Mouse (Mus musculus): ENCODE measurements around the gene Lrrk1. TPM values are rescaled to one million over a fixed set of nuclear protein-coding genes. Genes with fewer than 3 reads are reported as not detected.

The Lrrk1 gene
- polyA plus RNA-seq, 2 experiments = 2.3 to 3.1 TPM

DNA sequence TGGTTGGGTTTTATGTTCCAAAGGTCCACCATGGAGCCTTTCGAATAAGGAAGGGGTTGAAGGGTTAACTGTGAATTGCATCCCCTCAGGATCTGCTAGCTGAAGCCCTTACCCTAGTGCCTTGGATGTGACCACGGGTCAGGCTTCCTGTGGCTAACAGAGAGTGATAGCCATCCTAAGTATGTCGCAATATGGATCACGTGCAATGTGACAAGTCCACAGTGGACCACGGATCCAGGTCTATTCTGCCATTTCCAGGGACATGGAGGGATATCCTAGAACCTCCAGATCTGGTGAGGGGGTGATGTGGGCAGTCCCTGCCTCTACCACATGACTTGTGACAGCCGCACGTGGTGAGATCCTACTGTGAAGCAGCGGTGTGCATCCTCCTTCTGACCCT, 133.2 kb downstream of the Lrrk1 start:
- H3K27ac ChIP-seq = no peak overlapping the region
- no peak overlapping the region for H3K4me3 ChIP-seq (ENCODE audit: insufficient read depth in 1 of 2, low read depth in 2 of 2, low read length in 2 of 2)
- no peaks in the 10 kb centered on the region for H3K27me3 ChIP-seq (ENCODE audit: control insufficient read depth, insufficient read depth, low read length)
- no peak overlapping the region for H3K9ac ChIP-seq (replicated peaks)
- peaks cover 3 to 15% of the 10 kb centered on the region in 2 experiments; a peak in 3 of 4 replicates for H3K4me1 ChIP-seq (replicated peaks; ENCODE audit: control insufficient read depth in 2 of 2, insufficient read depth in 2 of 2, low read length in 1 of 2)
- TF ChIP-seq CTCF (IDR thresholded peaks at IDR 0.05; ENCODE audit: low read depth) (no peak), EP300 (IDR thresholded peaks at IDR 0.05; ENCODE audit: low read depth) (no peak)
- WGBS (ENCODE audit: insufficient replicate concordance) = 56% methylated on average over 8 of the region's 8 CpGs
- no peaks in the 10 kb centered on the region for H3K36me3 ChIP-seq (replicated peaks; ENCODE audit: control insufficient read depth, insufficient read depth, low read depth)
- H3K4me2 ChIP-seq (ENCODE audit: low read depth) = no peak overlapping the region
- H3K9me3 ChIP-seq (ENCODE audit: control insufficient read depth, low read length) = no peaks in the 10 kb centered on the region
- ATAC-seq (ENCODE audit: insufficient read depth) = no peak
- DNase-seq (ENCODE audit: low read depth in 3 of 3, low spot score in 3 of 3) = no peak

- no peak for ATAC-seq (ENCODE audit: insufficient read depth)
- H3K4me1 ChIP-seq (replicated peaks; ENCODE audit: control insufficient read depth in 2 of 2, insufficient read depth in 2 of 2, low read length in 1 of 2) = peaks cover 6 to 24% of the 10 kb centered on the region in 2 experiments; a peak in 3 of 4 replicates
- no peak for DNase-seq (ENCODE audit: low read depth in 3 of 3, low spot score in 3 of 3)
- H3K9me3 ChIP-seq (ENCODE audit: control insufficient read depth, low read length) = no peaks in the 10 kb centered on the region
- no peak overlapping the region for H3K27ac ChIP-seq
- no peaks in the 10 kb centered on the region for H3K36me3 ChIP-seq (replicated peaks; ENCODE audit: control insufficient read depth, insufficient read depth, low read depth)
- H3K4me3 ChIP-seq (ENCODE audit: insufficient read depth in 1 of 2, low read depth in 2 of 2, low read length in 2 of 2) = no peak overlapping the region
- H3K4me2 ChIP-seq (ENCODE audit: low read depth) = no peak overlapping the region
- WGBS (ENCODE audit: insufficient replicate concordance) = 51% methylated on average over 8 of the region's 8 CpGs
- TF ChIP-seq CTCF (IDR thresholded peaks at IDR 0.05; ENCODE audit: low read depth) (no peak), EP300 (IDR thresholded peaks at IDR 0.05; ENCODE audit: low read depth) (no peak)
- H3K9ac ChIP-seq (replicated peaks) = no peak overlapping the region
- H3K27me3 ChIP-seq (ENCODE audit: control insufficient read depth, insufficient read depth, low read length) = no peaks in the 10 kb centered on the region
These were observed 134.0 kb downstream of the Lrrk1 start for GRCm38 (mm10) chr7:66253975-66254651.

- Histone ChIP-seq H3K36me3 (replicated peaks; ENCODE audit: control insufficient read depth, insufficient read depth, low read depth) (no peaks in the 10 kb centered on the region), H3K27me3 (ENCODE audit: control insufficient read depth, insufficient read depth, low read length) (no peaks in the 10 kb centered on the region), H3K27ac (no peak overlapping the region), H3K9me3 (ENCODE audit: control insufficient read depth, low read length) (no peaks in the 10 kb centered on the region), H3K9ac (replicated peaks) (no peak overlapping the region), H3K4me3 (ENCODE audit: insufficient read depth in 1 of 2, low read depth in 2 of 2, low read length in 2 of 2) (no peak overlapping the region), H3K4me2 (ENCODE audit: low read depth) (no peak overlapping the region), H3K4me1 (replicated peaks; ENCODE audit: control insufficient read depth in 2 of 2, insufficient read depth in 2 of 2, low read length in 1 of 2) (peaks cover 12 to 39% of the 10 kb centered on the region in 2 experiments)
- 10% methylated on average over 6 of the region's 6 CpGs for WGBS (ENCODE audit: insufficient replicate concordance)
- peak; percentile 46; the same call in 1 of the 2 replicates for TF ChIP-seq EP300 (IDR thresholded peaks at IDR 0.05; ENCODE audit: low read depth)
- peak; percentile 97 for TF ChIP-seq CTCF (IDR thresholded peaks at IDR 0.05; ENCODE audit: low read depth)
- peak; percentile 45 to 61 (median 49) for DNase-seq (ENCODE audit: low read depth in 3 of 3, low spot score in 3 of 3)
- ATAC-seq (ENCODE audit: insufficient read depth) = peak; percentile 79
These were observed 138.1 kb downstream of the Lrrk1 start for GRCm38 (mm10) chr7:66250030-66250429.

- H3K27ac ChIP-seq = no peak overlapping the region
- H3K9ac ChIP-seq (replicated peaks) = no peak overlapping the region
- no peak overlapping the region for H3K4me2 ChIP-seq (ENCODE audit: low read depth)
- H3K36me3 ChIP-seq (replicated peaks; ENCODE audit: control insufficient read depth, insufficient read depth, low read depth) = no peaks in the 10 kb centered on the region
- H3K9me3 ChIP-seq (ENCODE audit: control insufficient read depth, low read length) = no peaks in the 10 kb centered on the region
- H3K27me3 ChIP-seq (ENCODE audit: control insufficient read depth, insufficient read depth, low read length) = no peaks in the 10 kb centered on the region
- TF ChIP-seq CTCF (IDR thresholded peaks at IDR 0.05; ENCODE audit: low read depth) (no peak), EP300 (IDR thresholded peaks at IDR 0.05; ENCODE audit: low read depth) (no peak)
- WGBS (ENCODE audit: insufficient replicate concordance) = 71% methylated on average over 3 of the region's 3 CpGs
- DNase-seq (ENCODE audit: low read depth in 3 of 3, low spot score in 3 of 3) = no peak
- H3K4me3 ChIP-seq (ENCODE audit: insufficient read depth in 1 of 2, low read depth in 2 of 2, low read length in 2 of 2) = no peak overlapping the region
- ATAC-seq (ENCODE audit: insufficient read depth) = no peak
- H3K4me1 ChIP-seq (replicated peaks; ENCODE audit: control insufficient read depth in 2 of 2, insufficient read depth in 2 of 2, low read length in 1 of 2) = peaks cover 12 to 36% of the 10 kb centered on the region in 2 experiments
These were observed 138.7 kb downstream of the Lrrk1 start for GRCm38 (mm10) chr7:66249426-66249825.

- Histone ChIP-seq H3K9ac (replicated peaks) (no peak overlapping the region), H3K4me1 (replicated peaks; ENCODE audit: control insufficient read depth in 2 of 2, insufficient read depth in 2 of 2, low read length in 1 of 2) (peaks cover 12 to 36% of the 10 kb centered on the region in 2 experiments), H3K9me3 (ENCODE audit: control insufficient read depth, low read length) (no peaks in the 10 kb centered on the region), H3K4me3 (ENCODE audit: insufficient read depth in 1 of 2, low read depth in 2 of 2, low read length in 2 of 2) (no peak overlapping the region), H3K4me2 (ENCODE audit: low read depth) (no peak overlapping the region), H3K27ac (no peak overlapping the region), H3K36me3 (replicated peaks; ENCODE audit: control insufficient read depth, insufficient read depth, low read depth) (no peaks in the 10 kb centered on the region), H3K27me3 (ENCODE audit: control insufficient read depth, insufficient read depth, low read length) (no peaks in the 10 kb centered on the region)
- no peak for ATAC-seq (ENCODE audit: insufficient read depth)
- WGBS (ENCODE audit: insufficient replicate concordance) = 43% methylated on average over 2 of the region's 2 CpGs
- no peak for TF ChIP-seq EP300 (IDR thresholded peaks at IDR 0.05; ENCODE audit: low read depth)
- TF ChIP-seq CTCF (IDR thresholded peaks at IDR 0.05; ENCODE audit: low read depth) = no peak
- DNase-seq (ENCODE audit: low read depth in 3 of 3, low spot score in 3 of 3) = no peak
These were observed 139.1 kb downstream of the Lrrk1 start for GRCm38 (mm10) chr7:66249020-66249419.

Data from liver, embryonic 14.5 days (tissue).